30 mouse cellular contexts compared by ENCODE assay signal in genomic region chr5:150477364-150477763, GRCm38 (mm10). TPM values are rescaled to one million over a fixed set of nuclear protein-coding genes. Genes with fewer than 3 reads are reported as not detected.
A peak's percentile ranks its signal among the peaks of the same experiment; 100 is the strongest.
DNase-seq lines count a peak whose midpoint lies in the region; ATAC-seq and TF ChIP-seq lines count a peak whose summit lies in the region.
"Had no signal": no experiment of that assay in that cellular context is flagged by ENCODE, and none has a peak within 500 bp of the region (broad histone marks: within the 10 kb centered on the region; RNA-seq: fewer than 3 reads in every experiment).

No protein-coding gene starts in this region.

- peak; percentile 68 for DNase-seq in heart, adult 11 months
- no peak for DNase-seq in heart, postnatal 10 days
- DNase-seq in heart, adult 2 months, result no peak
- DNase-seq in adrenal gland, adult 18-20 months (ENCODE audit: low spot score in 2 of 2), result no peak
- DNase-seq: adrenal gland, adult 2 months; adrenal gland, postnatal 10 days; adrenal gland, postnatal 25 days; B cell, adult 2 months; cerebellum, adult 11 months; cerebellum, adult 18-20 months; cerebellum, adult 8-10 months; cerebellum, adult 9-11 months; cerebellum, postnatal 14 days; cerebellum, postnatal 36 days; embryo, embryonic 11 days had no signal

- WGBS in heart, embryonic 12.5 days, result 70% methylated on average over 4 of the region's 4 CpGs
- WGBS in heart, adult 2 months, result 77% methylated on average over 4 of the region's 4 CpGs

- peaks cover 65% of the 10 kb centered on the region for H3K36me3 ChIP-seq in heart, embryonic 12.5 days
- peaks cover 15% of the 10 kb centered on the region for H3K36me3 ChIP-seq in heart, adult 2 months (ENCODE audit: control insufficient read depth, insufficient read depth, low read length)
- H3K36me3 ChIP-seq: forebrain, embryonic 10.5 days; forebrain, embryonic 12.5 days had no signal

- TF ChIP-seq EP300 in heart, adult 2 months (IDR thresholded peaks at IDR 0.05; ENCODE audit: insufficient read depth, low read depth, low read length), result no peak

- no peak for ATAC-seq in heart, embryonic 12.5 days (ENCODE audit: insufficient number of reproducible peaks, low FRiP score)
- peak; percentile 67 for ATAC-seq in CD4-positive, CD25-positive, alpha-beta regulatory T cell, adult 4 months
- ATAC-seq: forebrain, embryonic 14.5 days; forebrain, embryonic 16.5 days had no signal

- TF ChIP-seq CTCF in heart, adult 2 months (IDR thresholded peaks at IDR 0.05), result no peak

- H3K79me2 ChIP-seq in heart, adult 2 months (replicated peaks; ENCODE audit: control insufficient read depth, insufficient read depth, low read length), result no peaks in the 10 kb centered on the region

- H3K4me3 ChIP-seq in heart, embryonic 12.5 days, result no peak overlapping the region
- no peak overlapping the region for H3K4me3 ChIP-seq in heart, adult 2 months
- H3K4me3 ChIP-seq: embryonic facial prominence, embryonic 13.5 days; embryonic facial prominence, embryonic 15.5 days; erythroblast, embryonic 14.5 days; forebrain, embryonic 10.5 days; forebrain, embryonic 12.5 days had no signal

- no peak for TF ChIP-seq POLR2A in heart, adult 2 months (IDR thresholded peaks at IDR 0.05; ENCODE audit: insufficient read depth, low read depth, low read length)

- intact Hi-C loops in heart, postnatal 10 days (cut with DNase I), result no loop called here
- intact Hi-C loops in heart, adult 2 months (cut with DNase I), result no loop called here

- H3K4me2 ChIP-seq in heart, embryonic 12.5 days, result no peak overlapping the region
- H3K4me2 ChIP-seq: embryonic facial prominence, embryonic 13.5 days; embryonic facial prominence, embryonic 15.5 days; forebrain, embryonic 12.5 days had no signal

- H3K9me3 ChIP-seq in heart, embryonic 12.5 days (replicated peaks), result peaks cover 7% of the 10 kb centered on the region; the same call in 1 of the 2 replicates
- H3K9me3 ChIP-seq: embryonic facial prominence, embryonic 15.5 days; forebrain, embryonic 10.5 days; forebrain, embryonic 12.5 days had no signal

- H3K9ac ChIP-seq in heart, embryonic 12.5 days, result no peak overlapping the region
- no peak overlapping the region for H3K9ac ChIP-seq in heart, adult 2 months (ENCODE audit: low read depth, low read length)
- H3K9ac ChIP-seq: embryonic facial prominence, embryonic 13.5 days; embryonic facial prominence, embryonic 15.5 days; forebrain, embryonic 12.5 days had no signal

- H3K4me1 ChIP-seq in heart, embryonic 12.5 days (replicated peaks), result no peaks in the 10 kb centered on the region
- no peaks in the 10 kb centered on the region for H3K4me1 ChIP-seq in heart, adult 2 months (ENCODE audit: control insufficient read depth, insufficient read depth, low read length)
- H3K4me1 ChIP-seq: embryonic facial prominence, embryonic 13.5 days; embryonic facial prominence, embryonic 15.5 days; forebrain, embryonic 10.5 days; forebrain, embryonic 12.5 days had no signal

- peak overlapping the region; percentile 55; the same call in 1 of the 2 replicates for H3K27ac ChIP-seq in heart, embryonic 12.5 days (ENCODE audit: poor library complexity, severe bottlenecking)
- no peak overlapping the region for H3K27ac ChIP-seq in heart, adult 2 months
- H3K27ac ChIP-seq: embryonic facial prominence, embryonic 13.5 days; embryonic facial prominence, embryonic 15.5 days; forebrain, embryonic 10.5 days; forebrain, embryonic 12.5 days had no signal

- H3K27me3 ChIP-seq in heart, embryonic 12.5 days (replicated peaks), result no peaks in the 10 kb centered on the region
- H3K27me3 ChIP-seq in heart, adult 2 months (ENCODE audit: control insufficient read depth, insufficient read depth, low read length), result no peaks in the 10 kb centered on the region
- H3K27me3 ChIP-seq: embryonic facial prominence, embryonic 13.5 days; embryonic facial prominence, embryonic 15.5 days; forebrain, embryonic 12.5 days had no signal

RNA-seq across cellular contexts. Expression of gene Zar1l, which starts 40.6 kb away (rescaled TPM):
- total RNA-seq in heart, postnatal 10 days (2021), result not detected
- not detected in 2 replicates for polyA plus RNA-seq in heart, embryonic 12.5 days (2016; fragmentation: Nextera tagmentation; extraction: Ambion mirVana)
- not detected for total RNA-seq in heart, adult 2 months (2021)
- polyA plus RNA-seq in heart, adult 2 months (2012; rRNA removed), result not detected in 2 replicates
- not detected for polyA plus RNA-seq in CD4-positive, CD25-positive, alpha-beta regulatory T cell, adult 4 months (2017; shearing (Covaris generic))
- total RNA-seq in adrenal gland, adult 18-20 months (2021), result not detected
- total RNA-seq: adrenal gland, adult 2 months; adrenal gland, postnatal 10 days; adrenal gland, postnatal 25 days; adrenal gland, postnatal 4 days; common myeloid progenitor, adult 5-6 weeks; ES-E14; MEL had no signal
- polyA plus RNA-seq: adrenal gland, adult 2 months; brain, embryonic 14.5 days; embryonic facial prominence, embryonic 11.5 days; embryonic facial prominence, embryonic 13.5 days; embryonic facial prominence, embryonic 15.5 days; erythroblast, embryonic 14.5 days; forebrain, embryonic 10.5 days; forebrain, embryonic 12.5 days; forebrain, embryonic 14.5 days; forebrain, embryonic 16.5 days had no signal

RNA-seq across cellular contexts. Expression of gene Brca2, which starts 45.1 kb away (rescaled TPM):
- total RNA-seq in heart, postnatal 10 days (2021), result 10 to 100 TPM in 1 of 2 experiments, 1 to 10 TPM in 1; 9.4 to 12.0 TPM
- 15.9 and 21.8 TPM in 2 replicates for polyA plus RNA-seq in heart, embryonic 12.5 days (2016; fragmentation: Nextera tagmentation; extraction: Ambion mirVana)
- total RNA-seq in heart, adult 2 months (2021), result 1 to 10 TPM; 1.6 to 2.0 TPM
- polyA plus RNA-seq in heart, adult 2 months (2012; rRNA removed), result 1.1 and 2.4 TPM in 2 replicates
- 1 to 10 TPM; 8.6 to 9.8 TPM for polyA plus RNA-seq in CD4-positive, CD25-positive, alpha-beta regulatory T cell, adult 4 months (2017; shearing (Covaris generic))
- total RNA-seq in adrenal gland, adult 18-20 months (2021), result 1 to 10 TPM; 2.5 to 3.0 TPM
